Mouse (Mus musculus) cerebellum, postnatal 25 days (tissue): ENCODE data around the gene Caskin1.
"Not testable (repeated sequence)": the region's sequence is repeated elsewhere in the genome, so short reads cannot be mapped to it uniquely, and the experiment has no call there.

Experiments used
- DNase-seq, 2 experiments: peaks; one replicate each; pipeline ENCODE4 v3.0.0; 2021; ENCODE audit warnings: mixed read lengths in 2 of 2

The Caskin1 gene

GRCm38 (mm10) chr17:24488186-24488661 is at the start of gene Caskin1:
Gene Caskin1 (plus strand): TSS chr17:24488601.
- DNase-seq: peak; percentile 81 to 83

GRCm38 (mm10) chr17:24440377-24440776 is 48.0 kb upstream of the Caskin1 start:
- DNase-seq: no peak

GRCm38 (mm10) chr17:24441148-24441547 is 47.3 kb upstream of the Caskin1 start:
- no peak for DNase-seq

GRCm38 (mm10) chr17:24442107-24442506 is 46.3 kb upstream of the Caskin1 start:
- DNase-seq: no peak

GRCm38 (mm10) chr17:24442632-24443155 is 45.7 kb upstream of the Caskin1 start, which contains the start of gene Dnase1l2:
Gene Dnase1l2 (minus strand): TSS chr17:24443105.
- DNase-seq: peak; percentile 61 to 62

GRCm38 (mm10) chr17:24443409-24443808 is 45.0 kb upstream of the Caskin1 start:
- peak; percentile 82 to 85 for DNase-seq

- no peak for DNase-seq
Observed at GRCm38 (mm10) chr17:24446590-24446989, 41.8 kb upstream of the Caskin1 start.

GRCm38 (mm10) chr17:24449507-24449906 is 38.9 kb upstream of the Caskin1 start:
- DNase-seq: no peak

- no peak for DNase-seq
Observed at GRCm38 (mm10) chr17:24451220-24451619, 37.2 kb upstream of the Caskin1 start.

GRCm38 (mm10) chr17:24453372-24453771 is 35.0 kb upstream of the Caskin1 start:
- DNase-seq: no peak

- DNase-seq: no peak
Observed at GRCm38 (mm10) chr17:24454218-24454755, 34.1 kb upstream of the Caskin1 start.

- peak; percentile 97 to 99 for DNase-seq
Observed at GRCm38 (mm10) chr17:24454756-24455522, 33.5 kb upstream of the Caskin1 start.

- not testable (repeated sequence) for DNase-seq
Observed at GRCm38 (mm10) chr17:24455523-24456206, 32.7 kb upstream of the Caskin1 start.

GRCm38 (mm10) chr17:24461580-24461979 is 26.8 kb upstream of the Caskin1 start:
- DNase-seq: peak in 1 of 2 experiments; percentile 55

GRCm38 (mm10) chr17:24462932-24463331 is 25.5 kb upstream of the Caskin1 start:
- no peak for DNase-seq

GRCm38 (mm10) chr17:24463374-24464133 is 24.8 kb upstream of the Caskin1 start:
- no peak for DNase-seq

- no peak for DNase-seq
Observed at GRCm38 (mm10) chr17:24468636-24469246, 19.7 kb upstream of the Caskin1 start.

- DNase-seq: no peak
Observed at GRCm38 (mm10) chr17:24469336-24469909, 19.0 kb upstream of the Caskin1 start.

GRCm38 (mm10) chr17:24469910-24470602 is 18.3 kb upstream of the Caskin1 start, which contains the start of the genes E4f1 and Pgp:
Gene E4f1 (minus strand): TSS chr17:24470313.
Gene Pgp (plus strand): TSS chr17:24470392.
- DNase-seq: peak; percentile 100

- DNase-seq: peak in 1 of 2 experiments; percentile 69
Observed at GRCm38 (mm10) chr17:24470701-24471527, 17.5 kb upstream of the Caskin1 start.
